Mouse (Mus musculus): ENCODE measurements around the gene Hnf4a.
"Not testable (repeated sequence)": the region's sequence is repeated elsewhere in the genome, so short reads cannot be mapped to it uniquely, and the experiment has no call there.

The Hnf4a gene

GRCm38 (mm10) chr2:163506300-163507004, at the start of gene Hnf4a:
Gene Hnf4a (plus strand): TSS chr2:163506808.
- DNase-seq: no peak

GRCm38 (mm10) chr2:163458539-163459265, 47.9 kb upstream of the Hnf4a start:
- DNase-seq: no peak

- no peak for DNase-seq
Measured at GRCm38 (mm10) chr2:163459380-163459779, 47.2 kb upstream of the Hnf4a start.

- no peak for DNase-seq
Measured at GRCm38 (mm10) chr2:163460622-163461021, 46.0 kb upstream of the Hnf4a start.

- DNase-seq: not testable (repeated sequence)
Measured at GRCm38 (mm10) chr2:163461307-163461706, 45.3 kb upstream of the Hnf4a start.

- DNase-seq: no peak
Measured at GRCm38 (mm10) chr2:163462386-163462785, 44.2 kb upstream of the Hnf4a start.

- DNase-seq: no peak
Measured at GRCm38 (mm10) chr2:163462801-163463200, 43.8 kb upstream of the Hnf4a start.

- DNase-seq: no peak
Measured at GRCm38 (mm10) chr2:163463251-163463769, 43.3 kb upstream of the Hnf4a start.

GRCm38 (mm10) chr2:163463998-163464397, 42.6 kb upstream of the Hnf4a start:
- DNase-seq: no peak

- no peak for DNase-seq
Measured at GRCm38 (mm10) chr2:163464562-163464961, 42.0 kb upstream of the Hnf4a start.

GRCm38 (mm10) chr2:163466771-163467170, 39.8 kb upstream of the Hnf4a start:
- no peak for DNase-seq

- no peak for DNase-seq
Measured at GRCm38 (mm10) chr2:163467585-163467984, 39.0 kb upstream of the Hnf4a start.

GRCm38 (mm10) chr2:163468866-163469265, 37.7 kb upstream of the Hnf4a start:
- no peak for DNase-seq

- no peak for DNase-seq
Measured at GRCm38 (mm10) chr2:163469711-163470110, 36.9 kb upstream of the Hnf4a start.

- no peak for DNase-seq
Measured at GRCm38 (mm10) chr2:163471136-163471535, 35.5 kb upstream of the Hnf4a start.

- DNase-seq: no peak
Measured at GRCm38 (mm10) chr2:163471710-163472465, 34.7 kb upstream of the Hnf4a start.

GRCm38 (mm10) chr2:163472466-163472851, 34.1 kb upstream of the Hnf4a start, which contains the start of gene Fitm2:
Gene Fitm2 (minus strand): TSS chr2:163472629.
- peak; percentile 95 for DNase-seq

GRCm38 (mm10) chr2:163480191-163480825, 26.3 kb upstream of the Hnf4a start:
- peak; percentile 43 for DNase-seq

GRCm38 (mm10) chr2:163481539-163482029, 25.0 kb upstream of the Hnf4a start:
- peak; percentile 68 for DNase-seq

- DNase-seq: no peak
Measured at GRCm38 (mm10) chr2:163487360-163487759, 19.2 kb upstream of the Hnf4a start.

- DNase-seq: no peak
Measured at GRCm38 (mm10) chr2:163489725-163490291, 16.8 kb upstream of the Hnf4a start.

- DNase-seq: no peak
Measured at GRCm38 (mm10) chr2:163490656-163491055, 16.0 kb upstream of the Hnf4a start.
